Mouse (Mus musculus): ENCODE measurements around the gene Elovl6. TPM values are rescaled to one million over a fixed set of nuclear protein-coding genes. Genes with fewer than 3 reads are reported as not detected.

The Elovl6 gene
- polyA plus RNA-seq, 1 experiment from 2014 or later = 14.0 TPM

GRCm38 (mm10) chr3:129590548-129591226 lies 58.5 kb downstream of the Elovl6 start:
- Histone ChIP-seq H3K36me3 (no peaks in the 10 kb centered on the region), H3K9ac (no peak overlapping the region), H3K4me2 (peak overlapping the region; percentile 26), H3K4me1 (no peaks in the 10 kb centered on the region), H3K4me3 (no peak overlapping the region), H3K27ac (no peak overlapping the region), H3K27me3 (no peaks in the 10 kb centered on the region), H3K9me3 (no peaks in the 10 kb centered on the region)
- ATAC-seq (ENCODE audit: borderline replicate concordance, extremely low read depth, low FRiP score, low TSS enrichment) = peak; percentile 31; the same call in 1 of the 2 replicates
- WGBS = 66% methylated on average over 17 of the region's 17 CpGs

GRCm38 (mm10) chr3:129591251-129591650 lies 59.1 kb downstream of the Elovl6 start:
- Histone ChIP-seq H3K9me3 (no peaks in the 10 kb centered on the region), H3K27me3 (no peaks in the 10 kb centered on the region), H3K36me3 (no peaks in the 10 kb centered on the region), H3K27ac (no peak overlapping the region), H3K9ac (no peak overlapping the region), H3K4me3 (no peak overlapping the region), H3K4me2 (peak overlapping the region; percentile 26; the same call in 1 of the 2 replicates), H3K4me1 (no peaks in the 10 kb centered on the region)
- 68% methylated on average over 9 of the region's 9 CpGs for WGBS
- ATAC-seq (ENCODE audit: borderline replicate concordance, extremely low read depth, low FRiP score, low TSS enrichment) = 0 out of 2 replicates have a peak, but pooled peaks have one; percentile 27

- no peak overlapping the region for H3K27ac ChIP-seq
These were observed 59.6 kb downstream of the Elovl6 start for GRCm38 (mm10) chr3:129591761-129592160.

GRCm38 (mm10) chr3:129593001-129593400 lies 60.8 kb downstream of the Elovl6 start:
- H3K4me2 ChIP-seq = no peak overlapping the region
- ATAC-seq (ENCODE audit: borderline replicate concordance, extremely low read depth, low FRiP score, low TSS enrichment) = no peak
- no peaks in the 10 kb centered on the region for H3K27me3 ChIP-seq
- H3K36me3 ChIP-seq = no peaks in the 10 kb centered on the region
- no peaks in the 10 kb centered on the region for H3K4me1 ChIP-seq
- WGBS = 88% methylated on average over 9 of the region's 9 CpGs
- H3K9me3 ChIP-seq = no peaks in the 10 kb centered on the region
- no peak overlapping the region for H3K4me3 ChIP-seq
- H3K27ac ChIP-seq = no peak overlapping the region
- no peak overlapping the region for H3K9ac ChIP-seq

More at GRCm38 (mm10) chr3:129591761-129592160, 59.6 kb downstream of the Elovl6 start:
- no peaks in the 10 kb centered on the region for H3K27me3 ChIP-seq
- H3K9me3 ChIP-seq = no peaks in the 10 kb centered on the region
- no peak overlapping the region for H3K9ac ChIP-seq
- H3K4me3 ChIP-seq = no peak overlapping the region
- no peak overlapping the region for H3K4me2 ChIP-seq
- WGBS = 87% methylated on average over 8 of the region's 8 CpGs
- ATAC-seq (ENCODE audit: borderline replicate concordance, extremely low read depth, low FRiP score, low TSS enrichment) = no peak
- no peaks in the 10 kb centered on the region for H3K36me3 ChIP-seq
- H3K4me1 ChIP-seq = no peaks in the 10 kb centered on the region

- no peak overlapping the region for H3K4me2 ChIP-seq
These were observed 61.6 kb downstream of the Elovl6 start for GRCm38 (mm10) chr3:129593735-129594134.

GRCm38 (mm10) chr3:129596098-129596497 lies 63.9 kb downstream of the Elovl6 start:
- no peaks in the 10 kb centered on the region for H3K4me1 ChIP-seq
- no peaks in the 10 kb centered on the region for H3K36me3 ChIP-seq
- 87% methylated on average over 6 of the region's 6 CpGs for WGBS
- H3K27ac ChIP-seq = no peak overlapping the region
- H3K4me3 ChIP-seq = no peak overlapping the region
- no peak overlapping the region for H3K4me2 ChIP-seq
- H3K27me3 ChIP-seq = no peaks in the 10 kb centered on the region
- ATAC-seq (ENCODE audit: borderline replicate concordance, extremely low read depth, low FRiP score, low TSS enrichment) = no peak
- no peak overlapping the region for H3K9ac ChIP-seq
- no peaks in the 10 kb centered on the region for H3K9me3 ChIP-seq

More at GRCm38 (mm10) chr3:129593735-129594134, 61.6 kb downstream of the Elovl6 start:
- no peak overlapping the region for H3K27ac ChIP-seq
- H3K4me1 ChIP-seq = no peaks in the 10 kb centered on the region
- no peak overlapping the region for H3K4me3 ChIP-seq
- H3K9ac ChIP-seq = no peak overlapping the region
- no peak for ATAC-seq (ENCODE audit: borderline replicate concordance, extremely low read depth, low FRiP score, low TSS enrichment)
- H3K9me3 ChIP-seq = no peaks in the 10 kb centered on the region
- no peaks in the 10 kb centered on the region for H3K27me3 ChIP-seq
- no peaks in the 10 kb centered on the region for H3K36me3 ChIP-seq
- 66% methylated on average over 3 of the region's 3 CpGs for whole genome bisulfite sequencing

- Histone ChIP-seq H3K27me3 (no peaks in the 10 kb centered on the region), H3K4me3 (no peak overlapping the region), H3K9me3 (no peaks in the 10 kb centered on the region), H3K4me1 (no peaks in the 10 kb centered on the region), H3K27ac (no peak overlapping the region), H3K4me2 (no peak overlapping the region), H3K36me3 (no peaks in the 10 kb centered on the region), H3K9ac (no peak overlapping the region)
- ATAC-seq (ENCODE audit: borderline replicate concordance, extremely low read depth, low FRiP score, low TSS enrichment) = no peak
- 61% methylated on average over 9 of the region's 9 CpGs for WGBS
These were observed 70.1 kb downstream of the Elovl6 start for GRCm38 (mm10) chr3:129602289-129602688.

GRCm38 (mm10) chr3:129605487-129605886 lies 73.3 kb downstream of the Elovl6 start:
- ATAC-seq (ENCODE audit: borderline replicate concordance, extremely low read depth, low FRiP score, low TSS enrichment) = no peak
- 80% methylated on average over 7 of the region's 7 CpGs for WGBS
- H3K4me2 ChIP-seq = no peak overlapping the region
- no peaks in the 10 kb centered on the region for H3K36me3 ChIP-seq
- H3K9ac ChIP-seq = no peak overlapping the region
- H3K9me3 ChIP-seq = no peaks in the 10 kb centered on the region
- H3K27ac ChIP-seq = no peak overlapping the region
- no peaks in the 10 kb centered on the region; the same call in 1 of the 2 replicates for H3K27me3 ChIP-seq
- H3K4me3 ChIP-seq = no peak overlapping the region
- no peaks in the 10 kb centered on the region for H3K4me1 ChIP-seq

- Histone ChIP-seq H3K4me3 (no peak overlapping the region), H3K4me1 (no peaks in the 10 kb centered on the region), H3K4me2 (no peak overlapping the region), H3K27ac (no peak overlapping the region), H3K9me3 (no peaks in the 10 kb centered on the region), H3K27me3 (no peaks in the 10 kb centered on the region; the same call in 1 of the 2 replicates), H3K36me3 (no peaks in the 10 kb centered on the region), H3K9ac (no peak overlapping the region)
- no peak for ATAC-seq (ENCODE audit: borderline replicate concordance, extremely low read depth, low FRiP score, low TSS enrichment)
- 74% methylated on average over 6 of the region's 6 CpGs for WGBS
These were observed 73.8 kb downstream of the Elovl6 start for GRCm38 (mm10) chr3:129605934-129606333.

GRCm38 (mm10) chr3:129611626-129612025 lies 79.5 kb downstream of the Elovl6 start:
- Histone ChIP-seq H3K27me3 (peaks cover 20% of the 10 kb centered on the region), H3K4me1 (peaks cover 4% of the 10 kb centered on the region; the same call in 1 of the 2 replicates), H3K9me3 (no peaks in the 10 kb centered on the region), H3K9ac (no peak overlapping the region), H3K4me3 (no peak overlapping the region), H3K27ac (no peak overlapping the region), H3K36me3 (no peaks in the 10 kb centered on the region), H3K4me2 (no peak overlapping the region)
- 73% methylated on average over 8 of the region's 8 CpGs for WGBS
- no peak for ATAC-seq (ENCODE audit: borderline replicate concordance, extremely low read depth, low FRiP score, low TSS enrichment)

GRCm38 (mm10) chr3:129612311-129613097 lies 80.3 kb downstream of the Elovl6 start:
- WGBS = 82% methylated on average over 25 of the region's 25 CpGs
- Histone ChIP-seq H3K4me1 (peaks cover 4% of the 10 kb centered on the region; the same call in 1 of the 2 replicates), H3K4me2 (no peak overlapping the region), H3K9me3 (no peaks in the 10 kb centered on the region), H3K4me3 (no peak overlapping the region), H3K9ac (no peak overlapping the region), H3K36me3 (no peaks in the 10 kb centered on the region), H3K27me3 (peaks cover 28% of the 10 kb centered on the region), H3K27ac (no peak overlapping the region)
- peak; percentile 27; the same call in 1 of the 2 replicates for ATAC-seq (ENCODE audit: borderline replicate concordance, extremely low read depth, low FRiP score, low TSS enrichment)

- Histone ChIP-seq H3K27me3 (peaks cover 33% of the 10 kb centered on the region), H3K27ac (no peak overlapping the region), H3K9ac (no peak overlapping the region), H3K36me3 (no peaks in the 10 kb centered on the region), H3K4me2 (no peak overlapping the region), H3K4me3 (no peak overlapping the region), H3K4me1 (peaks cover 4% of the 10 kb centered on the region; the same call in 1 of the 2 replicates), H3K9me3 (no peaks in the 10 kb centered on the region)
- WGBS = 84% methylated on average over 7 of the region's 7 CpGs
- ATAC-seq (ENCODE audit: borderline replicate concordance, extremely low read depth, low FRiP score, low TSS enrichment) = no peak
These were observed 81.6 kb downstream of the Elovl6 start for GRCm38 (mm10) chr3:129613756-129614155.

Measured in lung, embryonic 15.5 days (tissue).